Mouse (Mus musculus) kidney, adult 2 months (tissue): ENCODE data around the gene Tpi1. TPM values are rescaled to one million over a fixed set of nuclear protein-coding genes. Genes with fewer than 3 reads are reported as not detected.
"Not testable (repeated sequence)": the region's sequence is repeated elsewhere in the genome, so short reads cannot be mapped to it uniquely, and the experiment has no call there.

Experiments
- DNase-seq: peaks from one replicate; pipeline ENCODE4 v3.0.0; 2021
- H3K27ac ChIP-seq: fragments of 200-500 bp; 2 replicates; pipeline ENCODE4 v1.5.1; 2012; ENCODE audit warnings: low read depth, low read length, control low read depth, inconsistent platforms; ENCODE audit not compliant: insufficient read depth
- H3K27me3 ChIP-seq: fragments of 200-500 bp; replicated peaks from 2 replicates; pipeline ENCODE4 v1.6.1; 2012; ENCODE audit warnings: mild to moderate bottlenecking, moderate library complexity, low read length, inconsistent platforms; ENCODE audit not compliant: control insufficient read depth, insufficient read depth
- H3K36me3 ChIP-seq: fragments of 200-500 bp; 2 replicates; pipeline ENCODE4 v1.6.1; 2012; ENCODE audit warnings: mild to moderate bottlenecking, moderate library complexity, low read length, inconsistent platforms; ENCODE audit not compliant: control insufficient read depth, insufficient read depth
- H3K4me1 ChIP-seq: fragments of 200-500 bp; 2 replicates; pipeline ENCODE4 v1.6.1; 2011; ENCODE audit warnings: low read length; ENCODE audit not compliant: control insufficient read depth, insufficient read depth
- H3K4me3 ChIP-seq: fragments of 200-500 bp; 2 replicates; pipeline ENCODE4 v1.5.1; 2011; ENCODE audit warnings: mild to moderate bottlenecking, low read depth, low read length, control low read depth; ENCODE audit not compliant: insufficient read depth
- CTCF ChIP-seq: fragments of 200-500 bp; conservative IDR thresholded peaks from 2 replicates; pipeline ENCODE4 v1.5.1; 2011; ENCODE audit warnings: low read depth, mild to moderate bottlenecking, control low read depth, low read length, moderate library complexity, mixed read lengths; ENCODE audit not compliant: insufficient read depth, insufficient read length
- POLR2A ChIP-seq: fragments of 200-500 bp; IDR thresholded peaks from one replicate; pipeline ENCODE4 v1.6.1; 2011; ENCODE audit warnings: low read depth, low read length, control low read depth
- WGBS: fragments of 180-500 bp; shearing (Covaris S2); methylation state at CpG from one replicate; pipeline ENCODE4 v1.1.7; 2018; 5-methylcytosine and 5-hydroxymethylcytosine counted together
- polyA plus RNA-seq: library from polyadenylated mRNA; depleted of rRNA; stranded (reverse); fragments of >200 nt; gene quantifications from 2 replicates; pipeline ENCODE4 v1.2.3, GENCODE M21; 2012

Gene Tpi1
- polyA plus RNA-seq, 1 experiment, result 1,055 TPM

DNA sequence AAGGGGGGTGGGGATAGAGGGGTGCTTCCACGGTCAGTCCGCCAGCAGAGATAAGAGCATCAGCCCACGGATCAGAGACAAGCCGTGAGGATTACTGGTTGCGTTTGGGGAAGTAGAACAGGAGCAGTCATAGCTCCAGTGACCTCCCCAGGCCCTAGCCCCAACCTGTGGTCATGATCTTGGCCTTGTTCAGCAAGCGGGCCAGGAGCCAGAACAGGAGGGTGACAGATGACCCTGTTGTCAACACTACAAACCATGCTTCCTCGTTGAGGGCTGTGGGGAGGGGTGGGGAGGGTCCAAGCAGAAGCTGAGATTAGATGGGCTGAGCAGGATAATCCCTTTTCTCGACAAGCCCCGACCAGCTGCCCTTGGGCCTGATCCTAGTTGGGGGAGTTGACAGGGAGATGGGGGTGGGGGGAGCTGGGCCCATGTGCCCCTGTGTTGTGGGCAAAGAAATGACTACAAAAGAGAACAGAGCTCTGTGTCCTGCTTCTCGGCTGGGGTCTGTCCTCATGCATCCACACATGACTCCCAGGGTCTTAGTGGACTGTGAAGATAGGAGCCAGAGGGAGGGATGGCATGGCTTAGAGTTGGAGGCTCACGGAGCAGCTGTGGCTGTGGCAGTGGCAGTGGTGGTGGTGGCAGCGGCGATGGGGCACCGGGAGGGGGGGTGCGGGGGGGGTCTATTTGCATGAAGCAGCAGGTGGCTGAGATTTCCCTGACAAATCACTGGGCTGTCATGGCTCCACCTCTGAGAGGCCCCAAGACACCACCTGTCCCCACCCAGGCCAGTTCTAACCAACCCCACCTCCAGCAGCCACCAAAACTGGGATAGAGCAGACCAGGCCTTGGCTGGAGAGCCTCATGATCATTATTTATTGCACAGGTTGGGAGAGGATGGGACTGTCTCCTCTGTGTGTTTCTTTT is 26.4 kb upstream of the Tpi1 start, which contains the start of gene Gnb3:
Gene Gnb3, minus strand, starts transcription at position 35 of the 927 bp plus-strand sequence.
- no peaks in the 10 kb centered on the region for H3K4me1 ChIP-seq
- H3K36me3 ChIP-seq, result no peaks in the 10 kb centered on the region
- TF ChIP-seq CTCF (no peak), POLR2A (no peak)
- H3K27ac ChIP-seq, result no peak within 1 kb of the TSS
- no peaks in the 10 kb centered on the region for H3K27me3 ChIP-seq
- H3K4me3 ChIP-seq, result no peak within 1 kb of the TSS
- DNase-seq, result no peak
- WGBS, result 46% methylated on average over 15 of the region's 15 CpGs

GRCm38 (mm10) chr6:124839805-124840204 is 25.7 kb upstream of the Tpi1 start:
- Histone ChIP-seq H3K4me3 (no peak overlapping the region), H3K36me3 (no peaks in the 10 kb centered on the region), H3K27me3 (no peaks in the 10 kb centered on the region), H3K27ac (no peak overlapping the region), H3K4me1 (no peaks in the 10 kb centered on the region)
- TF ChIP-seq POLR2A, result no peak
- TF ChIP-seq CTCF, result no peak
- no peak for DNase-seq
- WGBS, result 30% methylated on average over 8 of the region's 8 CpGs

DNA sequence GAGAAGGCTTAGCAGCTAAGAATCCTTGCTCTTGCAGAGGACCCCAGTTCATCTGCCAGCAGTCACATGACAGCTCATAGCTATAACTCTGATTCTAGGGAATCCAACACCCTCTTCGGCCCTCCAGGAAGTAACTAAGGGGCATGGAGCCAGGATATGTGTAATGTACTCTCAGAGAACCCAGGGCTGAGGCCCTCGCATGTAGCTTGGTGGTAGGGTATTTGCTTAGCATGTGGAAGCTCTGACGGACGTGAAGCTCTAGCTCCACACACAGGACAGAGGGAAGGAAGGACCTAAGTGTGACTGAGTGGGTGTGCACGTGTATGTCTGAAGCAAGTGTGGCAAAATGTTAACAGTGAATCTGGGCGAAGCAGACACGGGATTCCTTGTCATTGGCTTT is 22.3 kb upstream of the Tpi1 start:
- no peak for DNase-seq
- TF ChIP-seq CTCF (no peak), POLR2A (no peak)
- no peak overlapping the region for H3K4me3 ChIP-seq
- WGBS, result 75% methylated on average over 7 of the region's 7 CpGs
- H3K4me1 ChIP-seq, result no peaks in the 10 kb centered on the region
- no peak overlapping the region for H3K27ac ChIP-seq
- H3K27me3 ChIP-seq, result no peaks in the 10 kb centered on the region
- H3K36me3 ChIP-seq, result no peaks in the 10 kb centered on the region

- H3K4me3 ChIP-seq, result no peak overlapping the region
- no peaks in the 10 kb centered on the region for H3K4me1 ChIP-seq
- DNase-seq, result no peak
- H3K36me3 ChIP-seq, result no peaks in the 10 kb centered on the region
- no peak overlapping the region for H3K27ac ChIP-seq
- WGBS, result 61% methylated on average over 10 of the region's 10 CpGs
- no peak for TF ChIP-seq CTCF
- TF ChIP-seq POLR2A, result no peak
- no peaks in the 10 kb centered on the region for H3K27me3 ChIP-seq
Measured at GRCm38 (mm10) chr6:124835531-124835930, 21.4 kb upstream of the Tpi1 start.

DNA sequence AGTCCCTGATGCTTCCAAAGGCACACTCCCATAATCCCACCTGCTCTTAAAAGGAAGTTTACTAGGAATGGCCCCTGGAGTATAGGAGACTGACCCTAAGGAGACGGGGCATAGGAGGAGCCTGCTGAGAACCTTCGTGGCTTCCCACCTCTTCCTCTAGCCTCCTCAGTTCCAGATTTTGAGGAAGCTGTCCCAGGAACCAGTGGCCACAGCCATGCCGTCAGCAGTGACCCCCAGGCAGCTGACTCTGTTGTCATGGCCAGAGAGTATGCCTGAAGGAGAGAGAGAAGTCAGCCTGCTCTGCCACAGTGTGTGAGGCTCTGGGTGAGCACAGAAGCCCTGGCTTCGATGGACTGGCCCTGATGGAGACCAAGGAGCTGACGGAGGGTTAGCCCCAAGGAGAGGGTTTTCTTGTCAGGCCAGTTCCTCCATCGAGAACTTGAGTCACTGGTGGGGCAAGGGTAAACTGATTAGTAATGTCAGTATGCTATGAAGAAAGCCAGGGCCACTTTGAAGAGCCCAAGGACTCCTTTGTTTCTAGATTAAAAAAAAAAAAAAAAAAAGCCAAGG is 20.5 kb upstream of the Tpi1 start:
- Histone ChIP-seq H3K27ac (no peak overlapping the region), H3K4me1 (no peaks in the 10 kb centered on the region), H3K36me3 (no peaks in the 10 kb centered on the region), H3K27me3 (no peaks in the 10 kb centered on the region), H3K4me3 (no peak overlapping the region)
- WGBS, result 86% methylated on average over 6 of the region's 6 CpGs
- no peak for DNase-seq
- TF ChIP-seq CTCF (no peak), POLR2A (no peak)

DNA sequence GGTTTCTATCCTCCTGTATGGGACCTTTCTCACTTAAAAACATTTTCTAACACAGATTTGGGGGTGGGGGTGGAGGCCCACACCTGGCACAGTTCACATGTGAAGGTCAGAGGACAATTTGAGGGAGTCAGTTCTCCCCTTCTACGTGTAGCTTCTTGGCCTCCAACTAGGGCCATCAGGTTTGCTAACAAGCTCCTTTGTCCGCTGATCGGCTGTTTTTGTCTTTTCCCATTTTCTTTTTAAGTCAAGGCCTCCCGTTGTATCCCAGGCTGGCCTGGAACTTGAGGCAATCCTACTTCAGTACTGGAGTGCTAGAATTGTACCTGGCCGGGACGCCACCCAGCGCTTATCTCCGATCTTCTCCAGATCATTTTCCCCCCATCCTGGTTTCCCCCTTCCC is 17.6 kb upstream of the Tpi1 start:
- Histone ChIP-seq H3K36me3 (no peaks in the 10 kb centered on the region), H3K27ac (no peak overlapping the region), H3K27me3 (no peaks in the 10 kb centered on the region), H3K4me1 (no peaks in the 10 kb centered on the region), H3K4me3 (no peak overlapping the region)
- TF ChIP-seq CTCF (no peak), POLR2A (no peak)
- DNase-seq, result no peak
- 91% methylated on average over 8 of the region's 8 CpGs for WGBS

DNA sequence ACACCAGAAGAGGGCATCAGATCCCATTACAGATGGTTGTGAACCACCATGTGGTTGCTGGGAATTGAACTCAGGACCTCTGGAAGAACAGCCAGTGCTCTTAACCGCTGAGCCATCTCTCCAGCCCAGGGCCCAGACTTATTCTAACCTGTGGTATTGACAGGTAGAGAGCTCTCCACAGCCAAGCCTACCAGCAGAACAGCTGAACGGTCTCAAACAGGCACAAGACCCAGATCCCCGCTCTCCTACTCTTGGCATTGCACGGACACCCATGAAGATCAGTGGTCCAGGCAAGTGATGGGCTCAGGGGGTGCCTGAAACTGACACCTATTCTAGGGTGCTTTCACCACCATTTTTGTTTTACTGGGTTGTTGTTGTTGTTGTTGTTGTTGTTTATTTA is 17.1 kb upstream of the Tpi1 start:
- not testable (repeated sequence) for H3K4me3 ChIP-seq, H3K4me1 ChIP-seq

More for the DNA sequence above, 17.1 kb upstream of the Tpi1 start:
- not testable (repeated sequence) for H3K27ac ChIP-seq, DNase-seq, H3K36me3 ChIP-seq, H3K27me3 ChIP-seq
- WGBS, result 89% methylated on average over 4 of the region's 4 CpGs
